Mouse (Mus musculus) hindbrain, embryonic 11.5 days (tissue): ENCODE results near the gene Lct. TPM values are rescaled to one million over a fixed set of nuclear protein-coding genes. Genes with fewer than 3 reads are reported as not detected.
"Not testable (repeated sequence)": the region's sequence is repeated elsewhere in the genome, so short reads cannot be mapped to it uniquely, and the experiment has no call there.

ENCODE experiments used
- ATAC-seq: fragments of 200-750 bp; cut with Nextera tagmentation; 2 replicates; pipeline ENCODE4 v1.8.0; 2017; ENCODE audit warnings: mild to moderate bottlenecking, moderate TSS enrichment, moderate library complexity; ENCODE audit not compliant: low FRiP score
- DNase-seq: peaks from one replicate; pipeline ENCODE4 v3.0.0-alpha.2; 2015; ENCODE audit warnings: low spot score
- H3K27ac ChIP-seq: fragments of 300-500 bp; sonication (generic); 2 replicates; pipeline ENCODE4 v1.5.1; 2014; ENCODE audit warnings: mild to moderate bottlenecking, low read depth, low read length
- H3K27me3 ChIP-seq: fragments of 300-500 bp; sonication (generic); 2 replicates; pipeline ENCODE4 v1.6.1; 2014; ENCODE audit warnings: mild to moderate bottlenecking, low read length, moderate library complexity, mixed read lengths; ENCODE audit not compliant: control insufficient read depth, insufficient read depth
- H3K36me3 ChIP-seq: fragments of 300-500 bp; sonication (generic); 2 replicates; pipeline ENCODE4 v1.6.1; 2014; ENCODE audit warnings: mild to moderate bottlenecking, low read length, moderate library complexity, mixed read lengths; ENCODE audit not compliant: control insufficient read depth, insufficient read depth
- H3K4me1 ChIP-seq: fragments of 300-500 bp; sonication (generic); replicated peaks from 2 replicates; pipeline ENCODE4 v1.6.1; 2014; ENCODE audit warnings: low read length, mixed read lengths; ENCODE audit not compliant: control insufficient read depth, insufficient read depth
- H3K4me2 ChIP-seq: fragments of 300-500 bp; sonication (generic); replicated peaks from 2 replicates; pipeline ENCODE4 v1.6.1; 2014; ENCODE audit warnings: mild to moderate bottlenecking, low read depth, low read length
- H3K4me3 ChIP-seq: fragments of 300-500 bp; sonication (generic); 2 replicates; pipeline ENCODE4 v1.5.1; 2014; ENCODE audit warnings: low read depth, low read length
- H3K9ac ChIP-seq: fragments of 300-500 bp; sonication (generic); 2 replicates; pipeline ENCODE4 v1.6.1; 2014; ENCODE audit warnings: low read depth, low read length
- H3K9me3 ChIP-seq: fragments of 300-500 bp; sonication (generic); 2 replicates; pipeline ENCODE4 v1.6.1; 2016; ENCODE audit warnings: low read length; ENCODE audit not compliant: control insufficient read depth
- WGBS: fragments of 180-500 bp; shearing (Covaris S2); extraction: QIAGEN DNeasy Blood & Tissue Kit; methylation state at CpG from one replicate; pipeline ENCODE4 v1.1.7; 2014; 5-methylcytosine and 5-hydroxymethylcytosine counted together
- polyA plus RNA-seq: library from polyadenylated mRNA; unstranded; fragments of >200 nt; fragmentation: Nextera tagmentation; extraction: Ambion mirVana; gene quantifications from 2 replicates; pipeline ENCODE4 v1.2.1, GENCODE M21; 2014

Gene Lct
- polyA plus RNA-seq, 1 experiment from 2014 or later = 0.20 TPM

- no peak overlapping the region for H3K9ac ChIP-seq
- no peak overlapping the region for H3K4me3 ChIP-seq
- H3K27ac ChIP-seq = no peak overlapping the region
- H3K27me3 ChIP-seq = no peaks in the 10 kb centered on the region
- H3K4me1 ChIP-seq = no peaks in the 10 kb centered on the region
- WGBS = 92% methylated on average over 3 of the region's 3 CpGs
- H3K36me3 ChIP-seq = no peaks in the 10 kb centered on the region
- no peak overlapping the region for H3K4me2 ChIP-seq
- ATAC-seq (no peak), DNase-seq (no peak)
- no peaks in the 10 kb centered on the region for H3K9me3 ChIP-seq
These were observed 45.2 kb downstream of the Lct start for GRCm38 (mm10) chr1:128282924-128283323.

- Histone ChIP-seq H3K9ac (no peak overlapping the region), H3K36me3 (no peaks in the 10 kb centered on the region), H3K4me1 (no peaks in the 10 kb centered on the region), H3K27ac (no peak overlapping the region), H3K4me3 (no peak overlapping the region), H3K27me3 (no peaks in the 10 kb centered on the region), H3K4me2 (no peak overlapping the region), H3K9me3 (no peaks in the 10 kb centered on the region)
- ATAC-seq (no peak), DNase-seq (no peak)
- 98% methylated on average over 3 of the region's 3 CpGs for WGBS
These were observed 46.4 kb downstream of the Lct start for GRCm38 (mm10) chr1:128281753-128282152.

GRCm38 (mm10) chr1:128278563-128278962, 49.6 kb downstream of the Lct start:
- H3K9ac ChIP-seq = no peak overlapping the region
- ATAC-seq (no peak), DNase-seq (no peak)
- H3K27me3 ChIP-seq = no peaks in the 10 kb centered on the region
- no peaks in the 10 kb centered on the region for H3K9me3 ChIP-seq
- no peak overlapping the region for H3K27ac ChIP-seq
- H3K4me1 ChIP-seq = no peaks in the 10 kb centered on the region
- no peak overlapping the region for H3K4me2 ChIP-seq
- H3K4me3 ChIP-seq = no peak overlapping the region
- no peaks in the 10 kb centered on the region for H3K36me3 ChIP-seq
- WGBS = 95% methylated on average over 3 of the region's 3 CpGs

GRCm38 (mm10) chr1:128275908-128276307, 52.2 kb downstream of the Lct start:
- ATAC-seq (no peak), DNase-seq (no peak)
- no peak overlapping the region for H3K4me2 ChIP-seq
- H3K27ac ChIP-seq = no peak overlapping the region
- peaks cover 4% of the 10 kb centered on the region; the same call in 1 of the 2 replicates for H3K36me3 ChIP-seq
- no peaks in the 10 kb centered on the region for H3K4me1 ChIP-seq
- no peaks in the 10 kb centered on the region for H3K9me3 ChIP-seq
- no peaks in the 10 kb centered on the region for H3K27me3 ChIP-seq
- no peak overlapping the region for H3K4me3 ChIP-seq
- 90% methylated on average over 1 of the region's 1 CpGs for WGBS
- no peak overlapping the region for H3K9ac ChIP-seq

- H3K27me3 ChIP-seq = no peaks in the 10 kb centered on the region
- peaks cover 6% of the 10 kb centered on the region; the same call in 1 of the 2 replicates for H3K36me3 ChIP-seq
- no peaks in the 10 kb centered on the region for H3K4me1 ChIP-seq
- 98% methylated on average over 3 of the region's 3 CpGs for WGBS
- no peak for DNase-seq
- ATAC-seq = no peak
- no peak overlapping the region for H3K4me3 ChIP-seq
- no peak overlapping the region for H3K9ac ChIP-seq
- H3K9me3 ChIP-seq = no peaks in the 10 kb centered on the region
- no peak overlapping the region for H3K4me2 ChIP-seq
- H3K27ac ChIP-seq = no peak overlapping the region
These were observed 57.4 kb downstream of the Lct start for GRCm38 (mm10) chr1:128270731-128271130.

- not testable (repeated sequence) for H3K4me2 ChIP-seq, H3K27ac ChIP-seq, H3K27me3 ChIP-seq, H3K36me3 ChIP-seq, DNase-seq, H3K9ac ChIP-seq, H3K4me1 ChIP-seq, ATAC-seq, H3K4me3 ChIP-seq, H3K9me3 ChIP-seq
- WGBS = 84% methylated on average over 7 of the region's 7 CpGs
These were observed 61.1 kb downstream of the Lct start for GRCm38 (mm10) chr1:128267061-128267460.

- peak overlapping the region; percentile 84 for H3K27ac ChIP-seq
- DNase-seq (no peak), ATAC-seq (peak; percentile 56)
- peak overlapping the region; percentile 73 for H3K4me3 ChIP-seq
- 2% methylated on average over 19 of the region's 19 CpGs for WGBS
- no peaks in the 10 kb centered on the region for H3K27me3 ChIP-seq
- H3K4me1 ChIP-seq = no peaks in the 10 kb centered on the region
- H3K36me3 ChIP-seq = no peaks in the 10 kb centered on the region
- H3K9ac ChIP-seq = peak overlapping the region; percentile 77
- H3K4me2 ChIP-seq = peak overlapping the region; percentile 83
- H3K9me3 ChIP-seq = no peaks in the 10 kb centered on the region
These were observed 83.3 kb downstream of the Lct start for GRCm38 (mm10) chr1:128244727-128245355.

- Histone ChIP-seq H3K4me3 (peak overlapping the region; percentile 73), H3K4me1 (no peaks in the 10 kb centered on the region), H3K27me3 (no peaks in the 10 kb centered on the region), H3K27ac (peak overlapping the region; percentile 84), H3K9ac (peak overlapping the region; percentile 77), H3K36me3 (no peaks in the 10 kb centered on the region), H3K4me2 (peak overlapping the region; percentile 83), H3K9me3 (no peaks in the 10 kb centered on the region)
- ATAC-seq = peak; percentile 96
- under 1% methylated on average over 71 of the region's 71 CpGs for WGBS
- DNase-seq = peak; percentile 99
These were observed 84.0 kb downstream of the Lct start for GRCm38 (mm10) chr1:128243996-128244726.

GRCm38 (mm10) chr1:128243627-128243995, 84.5 kb downstream of the Lct start, which contains the start of gene Ubxn4:
Gene Ubxn4 (plus strand): TSS chr1:128243964.
- 8% methylated on average over 10 of the region's 10 CpGs for WGBS
- Histone ChIP-seq H3K9ac (peak within 1 kb of the TSS; percentile 77), H3K4me1 (no peaks in the 10 kb centered on the region), H3K36me3 (no peaks in the 10 kb centered on the region), H3K9me3 (no peaks in the 10 kb centered on the region), H3K4me2 (peak within 1 kb of the TSS; percentile 83), H3K4me3 (peak within 1 kb of the TSS; percentile 73), H3K27ac (peak within 1 kb of the TSS; percentile 84), H3K27me3 (no peaks in the 10 kb centered on the region)
- DNase-seq = no peak
- peak; percentile 64 for ATAC-seq
